Mouse (Mus musculus) testis, postnatal 14 days (tissue): ENCODE results near the gene Fcgr3.

ENCODE experiments used
- DNase-seq: peaks from one replicate; pipeline ENCODE4 v3.0.0; 2021; ENCODE audit warnings: low spot score

Gene Fcgr3

DNA sequence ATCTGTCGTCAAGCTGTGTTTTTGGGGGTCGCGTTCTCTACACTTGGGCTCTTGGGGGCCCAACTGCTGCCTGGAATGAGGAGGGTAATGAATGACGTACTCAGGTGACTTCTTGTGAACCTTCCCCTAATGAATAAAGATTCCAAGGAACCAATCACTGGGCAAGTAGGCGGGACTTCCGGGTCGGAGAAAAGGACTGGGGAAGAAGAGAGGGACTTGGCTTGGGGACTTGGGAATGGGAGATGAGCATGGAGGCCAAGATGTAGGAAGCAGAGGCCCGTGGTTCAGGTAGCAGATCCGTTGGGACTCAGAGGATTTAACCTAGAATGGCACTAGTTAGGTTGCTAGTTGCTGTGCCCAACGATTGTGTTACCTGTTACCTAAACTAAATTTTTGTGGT, 15.5 kb downstream of the Fcgr3 start:
- DNase-seq: peak; percentile 48

- no peak for DNase-seq
Measured at GRCm38 (mm10) chr1:171046501-171046900, 18.2 kb downstream of the Fcgr3 start.

- DNase-seq: no peak
Measured at GRCm38 (mm10) chr1:171045079-171045465, 19.7 kb downstream of the Fcgr3 start.

DNA sequence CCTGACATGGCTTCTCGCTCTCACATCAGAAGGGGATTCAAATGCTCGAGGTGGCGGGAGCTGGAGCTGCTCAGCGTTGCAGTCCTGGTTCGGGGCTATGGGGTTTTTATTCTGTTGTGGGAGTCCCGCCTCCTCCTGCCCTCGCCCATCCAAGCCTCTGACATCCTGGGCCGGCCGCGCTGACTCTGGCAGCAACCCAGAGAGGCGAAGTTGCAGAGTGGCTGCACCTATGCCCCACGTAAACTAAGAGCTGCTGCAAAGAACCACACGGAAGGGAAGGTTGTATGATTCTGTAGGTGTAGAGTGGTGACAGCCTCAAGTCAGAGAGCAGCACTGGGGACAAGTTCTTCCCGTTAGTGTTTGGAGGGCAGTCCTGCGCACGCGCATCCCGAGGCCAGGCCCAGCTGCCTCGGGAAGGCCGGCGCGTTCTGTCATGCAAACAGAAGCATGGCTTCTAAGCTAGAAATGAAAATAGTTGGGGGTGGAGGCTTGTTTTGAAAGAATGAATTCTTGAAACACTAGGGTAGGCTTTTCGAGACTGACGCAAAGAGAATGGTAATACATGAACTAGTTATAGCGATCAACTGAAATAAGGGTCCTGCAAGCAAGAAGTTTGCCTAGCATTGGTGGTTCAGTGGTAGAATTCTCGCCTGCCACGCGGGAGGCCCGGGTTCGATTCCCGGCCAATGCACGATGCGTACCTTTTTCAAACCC, 20.2 kb downstream of the Fcgr3 start:
- DNase-seq: peak; percentile 84

- no peak for DNase-seq
Measured at GRCm38 (mm10) chr1:171043594-171044153, 21.1 kb downstream of the Fcgr3 start.

DNA sequence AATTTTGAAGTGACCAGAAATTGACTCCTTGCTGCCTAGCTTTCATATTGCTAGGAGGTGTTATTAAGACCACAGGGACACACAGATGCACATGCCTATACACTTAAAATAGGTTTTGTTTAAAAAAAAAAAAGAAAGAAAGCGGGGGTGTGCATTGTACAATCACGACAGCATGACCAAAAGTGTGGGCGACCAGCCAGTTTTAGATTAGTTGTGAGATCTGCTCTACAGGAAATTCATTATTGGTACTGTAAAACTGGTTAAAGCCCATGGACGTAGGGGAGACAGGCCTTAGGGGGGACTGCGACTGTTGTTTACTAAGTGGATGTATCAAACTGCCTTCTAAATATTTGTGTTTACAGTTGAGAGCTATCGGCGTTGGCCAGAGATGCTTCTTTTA, 24.9 kb downstream of the Fcgr3 start:
- no peak for DNase-seq

DNA sequence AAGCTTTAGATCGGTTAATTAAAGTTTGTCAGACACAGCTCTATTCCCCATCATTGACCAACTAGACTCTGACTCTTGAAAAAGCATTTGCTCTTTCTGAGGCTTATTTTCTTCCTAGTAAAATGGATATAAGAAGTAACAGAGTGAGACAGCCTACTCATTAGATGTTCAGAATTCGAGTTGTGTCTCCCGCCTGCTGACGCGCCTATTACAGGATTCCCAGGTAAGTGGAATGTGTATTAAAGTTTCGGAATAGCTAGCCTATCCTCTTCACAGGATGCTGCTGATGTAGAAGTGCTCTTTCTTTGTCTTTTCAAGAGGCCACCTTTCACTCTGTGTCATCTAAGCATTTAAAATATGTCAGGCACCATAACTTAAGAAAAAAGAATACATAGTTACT, 25.6 kb downstream of the Fcgr3 start:
- no peak for DNase-seq

- DNase-seq: peak; percentile 78
Measured at GRCm38 (mm10) chr1:171037861-171038721, 26.6 kb downstream of the Fcgr3 start.

GRCm38 (mm10) chr1:171036550-171037324, 28.0 kb downstream of the Fcgr3 start:
- peak; percentile 58 for DNase-seq

DNA sequence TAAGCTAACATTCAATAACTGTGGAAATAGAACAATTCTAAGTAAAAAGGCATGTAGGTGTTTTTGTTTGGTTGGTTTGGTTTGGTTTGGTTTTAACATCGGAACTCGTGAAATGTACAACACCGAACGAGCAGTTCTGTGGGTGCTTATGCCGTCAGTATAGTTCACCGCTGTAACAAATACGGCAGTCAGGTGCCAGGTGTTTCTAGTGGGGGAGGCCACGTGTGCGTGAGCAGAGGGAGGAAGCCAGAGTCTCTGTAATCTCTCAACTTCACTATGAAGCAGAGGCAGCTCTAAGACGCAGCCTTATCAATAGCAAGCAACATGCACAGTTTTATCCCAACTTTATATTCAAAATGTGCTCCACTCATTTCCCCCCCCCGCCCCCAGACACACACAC, 29.1 kb downstream of the Fcgr3 start:
- DNase-seq: no peak

DNA sequence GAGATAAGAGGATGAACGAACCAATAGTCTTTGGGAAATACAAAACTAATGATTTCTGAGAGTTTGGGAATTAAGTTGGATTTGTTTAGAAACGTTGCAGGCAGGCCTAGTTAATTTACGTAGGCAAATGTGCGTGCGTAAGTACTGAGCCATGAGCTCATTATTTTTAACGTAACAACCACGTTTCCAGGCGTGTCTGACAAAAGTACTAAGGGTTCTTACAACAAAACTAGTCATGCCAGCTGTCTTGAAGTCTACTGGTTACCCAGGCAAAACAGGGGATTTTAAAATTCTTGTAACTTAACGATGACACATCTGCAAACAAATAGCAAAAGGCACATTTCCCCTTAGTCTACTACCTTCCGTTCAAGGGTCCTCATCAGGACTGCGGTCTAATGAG, 30.5 kb downstream of the Fcgr3 start:
- DNase-seq: no peak

DNA sequence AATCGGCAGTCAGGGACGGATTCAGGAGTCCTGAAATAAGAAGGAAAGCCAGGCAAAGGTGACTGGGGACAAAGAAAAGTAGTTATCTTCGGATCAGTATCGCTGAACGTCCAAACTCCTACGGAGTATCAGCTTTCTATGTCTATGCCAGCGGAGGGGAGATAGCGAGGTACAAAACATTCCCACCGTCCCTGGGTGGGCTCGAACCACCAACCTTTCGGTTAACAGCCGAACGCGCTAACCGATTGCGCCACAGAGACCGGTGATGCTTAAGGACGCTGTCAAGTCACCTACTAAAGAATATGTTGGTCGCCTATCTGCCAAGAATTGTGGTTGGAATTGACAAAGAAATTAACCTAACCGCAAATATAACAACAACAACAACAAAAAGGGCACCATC, 31.0 kb downstream of the Fcgr3 start:
- DNase-seq: peak; percentile 79

DNA sequence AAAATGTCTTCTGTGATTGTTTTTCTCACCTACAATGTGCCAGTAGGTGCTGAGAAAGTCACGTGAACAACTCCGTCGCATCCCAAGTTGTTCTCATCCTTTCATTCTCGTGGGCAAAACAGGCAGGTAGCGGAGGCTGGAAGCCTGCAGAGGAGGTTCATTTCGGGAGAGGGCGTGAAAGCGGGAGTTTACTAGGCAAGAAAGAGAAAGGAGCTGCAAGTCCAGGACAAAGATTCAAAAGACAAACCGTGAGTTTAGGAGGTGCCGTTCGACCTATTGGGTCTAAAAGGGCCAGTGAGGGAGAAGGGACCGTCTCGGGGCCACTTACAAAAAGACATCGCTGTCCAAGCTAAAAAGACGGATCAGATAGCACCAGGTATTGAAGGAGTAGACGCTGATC, 31.5 kb downstream of the Fcgr3 start:
- DNase-seq: no peak

GRCm38 (mm10) chr1:171032691-171033090, 32.0 kb downstream of the Fcgr3 start:
- no peak for DNase-seq

- DNase-seq: no peak
Measured at GRCm38 (mm10) chr1:171031752-171032151, 33.0 kb downstream of the Fcgr3 start.

- DNase-seq: no peak
Measured at GRCm38 (mm10) chr1:171019311-171019950, 45.3 kb downstream of the Fcgr3 start.

GRCm38 (mm10) chr1:171018737-171019136, 46.0 kb downstream of the Fcgr3 start, which contains the start of gene Fcgr4:
TSS of gene Fcgr4 (plus strand) at chr1:171018920.
- no peak for DNase-seq

- DNase-seq: no peak
Measured at GRCm38 (mm10) chr1:171017468-171018158, 47.1 kb downstream of the Fcgr3 start.

DNA sequence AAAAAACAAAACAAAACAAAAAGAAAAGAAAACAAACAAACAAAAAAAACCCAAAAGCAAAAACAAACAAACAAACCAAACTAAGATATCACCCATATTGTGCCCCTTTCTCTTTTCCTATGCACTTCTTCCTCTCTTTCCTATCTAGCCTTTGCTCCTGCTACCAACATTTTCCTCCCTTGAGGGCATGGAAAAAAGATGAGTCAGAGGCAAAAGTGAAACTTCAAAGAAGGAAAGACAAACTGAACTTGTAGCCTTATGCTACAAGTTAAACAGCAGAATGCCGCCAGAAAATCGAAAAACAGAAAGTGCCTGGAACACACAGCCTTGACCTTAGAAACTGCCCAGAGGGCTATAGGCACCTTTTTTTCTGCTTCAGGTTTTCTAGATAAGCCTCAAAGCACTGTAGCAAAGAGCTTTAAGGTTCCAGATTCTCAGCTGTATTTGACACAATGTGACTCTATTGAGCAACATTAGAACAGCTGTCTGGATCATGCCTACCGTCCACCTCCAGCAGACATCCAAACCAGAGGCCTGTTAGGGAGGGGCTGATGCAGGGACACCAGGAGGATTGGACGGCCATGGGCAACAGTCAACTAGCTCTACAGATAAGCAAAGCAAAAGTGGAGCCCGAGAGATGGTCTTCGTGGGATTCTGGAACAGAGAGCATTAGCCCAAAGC, 47.9 kb downstream of the Fcgr3 start:
- no peak for DNase-seq

GRCm38 (mm10) chr1:171011733-171012132, 53.0 kb downstream of the Fcgr3 start:
- no peak for DNase-seq

DNA sequence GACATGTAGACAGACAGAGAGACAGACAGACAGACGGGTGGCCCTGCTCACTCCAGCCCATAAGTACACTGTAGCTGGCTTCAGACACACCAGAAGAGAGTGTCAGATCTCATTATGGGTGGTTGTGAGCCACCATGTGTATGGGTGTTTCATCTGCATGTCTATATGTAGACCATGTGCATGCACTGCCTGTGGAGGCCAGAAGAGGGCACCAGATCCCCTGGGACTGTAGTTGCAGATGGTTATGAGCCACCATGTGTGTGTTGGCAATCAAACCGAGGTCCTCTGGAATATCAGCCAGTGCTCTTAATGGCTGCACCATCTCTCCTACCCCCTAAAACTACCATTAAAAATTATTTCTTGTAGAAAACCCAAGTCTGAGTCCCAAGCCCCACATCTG, 57.8 kb downstream of the Fcgr3 start:
- no peak for DNase-seq
